Mouse (Mus musculus) CH12.LX (cell line): ENCODE measurements around the gene Mrpl2. TPM values are rescaled to one million over a fixed set of nuclear protein-coding genes. Genes with fewer than 3 reads are reported as not detected.
A peak's percentile ranks its signal among the peaks of the same experiment; 100 is the strongest.

Source experiments
- DNase-seq: peaks from one replicate; pipeline ENCODE4 v3.0.0-alpha.2; 2013; ENCODE audit errors: extremely low read depth
- H3K27ac ChIP-seq: 2 replicates; pipeline ENCODE4 v1.5.1; 2012; ENCODE audit warnings: low read depth, mild to moderate bottlenecking, control low read depth, moderate library complexity; ENCODE audit not compliant: insufficient read depth
- H3K27me3 ChIP-seq: replicated peaks from 2 replicates; pipeline ENCODE3; 2012; ENCODE audit warnings: inconsistent platforms
- H3K36me3 ChIP-seq, 2 experiments: replicated peaks in 1 of 2; 2 replicates each; pipeline versions ENCODE3 to v1.6.1; 2012; ENCODE audit warnings: inconsistent platforms in 1 of 2, low read length in 1 of 2, mild to moderate bottlenecking in 1 of 2, mixed read lengths in 1 of 2, moderate library complexity in 1 of 2; ENCODE audit not compliant: control insufficient read depth in 1 of 2, insufficient read depth in 1 of 2
- H3K4me1 ChIP-seq, 2 experiments: 2 replicates each; pipeline ENCODE4 v1.6.1; 2012; ENCODE audit warnings: inconsistent platforms in 1 of 2, moderate library complexity in 1 of 2; ENCODE audit not compliant: insufficient read depth in 2 of 2, control insufficient read depth in 1 of 2
- H3K4me2 ChIP-seq: 2 replicates; pipeline ENCODE4 v1.6.1; 2012; ENCODE audit warnings: low read depth, mild to moderate bottlenecking, control low read depth; ENCODE audit not compliant: poor library complexity, insufficient read depth, severe bottlenecking
- H3K4me3 ChIP-seq, 3 experiments: fragments of 150-350 bp in 1 of 3; sonication (generic) in 1 of 3; replicated peaks in 1 of 3; 2 replicates each; pipeline versions ENCODE3 to v1.5.1; 2011 to 2012; ENCODE audit warnings: low read depth in 2 of 3, low read length in 2 of 3, mild to moderate bottlenecking in 2 of 3, moderate library complexity in 2 of 3, control low read depth in 1 of 3, improper control_type of control experiment in 1 of 3, inconsistent platforms in 1 of 3, mixed read lengths in 1 of 3; ENCODE audit not compliant: poor library complexity in 1 of 3
- H3K79me2 ChIP-seq: replicated peaks from 2 replicates; pipeline ENCODE4 v1.6.1; 2012; ENCODE audit warnings: mild to moderate bottlenecking, moderate library complexity; ENCODE audit not compliant: control insufficient read depth, poor library complexity, insufficient read depth, severe bottlenecking; ENCODE audit errors: extremely low read depth
- H3K9ac ChIP-seq: 2 replicates; pipeline ENCODE4 v1.6.1; 2012; ENCODE audit warnings: low read depth, mild to moderate bottlenecking, control low read depth, moderate library complexity; ENCODE audit not compliant: insufficient read depth
- H3K9me3 ChIP-seq: replicated peaks from 2 replicates; pipeline ENCODE3; 2012; ENCODE audit warnings: low read length, inconsistent platforms, mixed read lengths
- CHD2 ChIP-seq: IDR thresholded peaks from 2 replicates; pipeline ENCODE4 v1.6.1; 2011; ENCODE audit warnings: low read length, improper control_type of control experiment
- CTCF ChIP-seq, 2 experiments: IDR thresholded peaks in 1 of 2; conservative IDR thresholded peaks in 1 of 2; 2 replicates each; pipeline ENCODE4 v1.5.1; 2011 to 2012; ENCODE audit warnings: low read depth in 2 of 2, low read length in 2 of 2, improper control_type of control experiment in 1 of 2, inconsistent platforms in 1 of 2, mild to moderate bottlenecking in 1 of 2, moderate library complexity in 1 of 2
- ELF1 ChIP-seq: IDR thresholded peaks from 2 replicates; pipeline ENCODE4 v1.6.1; 2014; ENCODE audit warnings: low read depth, mild to moderate bottlenecking, inconsistent platforms, low read length, improper control_type of control experiment
- EP300 ChIP-seq: IDR thresholded peaks from 2 replicates; pipeline ENCODE4 v1.6.1; 2011; ENCODE audit warnings: low read length, improper control_type of control experiment
- ETS1 ChIP-seq: conservative IDR thresholded peaks from 2 replicates; pipeline ENCODE4 v1.6.1; 2012; ENCODE audit warnings: low read depth, mild to moderate bottlenecking, inconsistent platforms, low read length, improper control_type of control experiment, moderate library complexity
- GABPA ChIP-seq: IDR thresholded peaks from 2 replicates; pipeline ENCODE4 v1.6.1; 2012; ENCODE audit warnings: low read depth, low read length, improper control_type of control experiment, inconsistent platforms; ENCODE audit not compliant: insufficient replicate concordance
- JUN ChIP-seq: IDR thresholded peaks from 2 replicates; pipeline ENCODE4 v1.6.1; 2011; ENCODE audit warnings: low read depth, mild to moderate bottlenecking, low read length, improper control_type of control experiment, moderate library complexity; ENCODE audit not compliant: insufficient read depth
- JUND ChIP-seq: conservative IDR thresholded peaks from 2 replicates; pipeline ENCODE4 v1.6.1; 2011; ENCODE audit warnings: low read depth, low read length, improper control_type of control experiment
- MAX ChIP-seq: IDR thresholded peaks from 2 replicates; pipeline ENCODE4 v1.6.1; 2011; ENCODE audit warnings: low read length, improper control_type of control experiment
- MXI1 ChIP-seq: IDR thresholded peaks from 2 replicates; pipeline ENCODE4 v1.6.1; 2011; ENCODE audit warnings: mild to moderate bottlenecking, low read depth, low read length, improper control_type of control experiment
- MYC ChIP-seq: IDR thresholded peaks from 2 replicates; pipeline ENCODE4 v1.6.1; 2011; ENCODE audit warnings: low read depth, mild to moderate bottlenecking, improper control_type of control experiment, low read length
- NELFE ChIP-seq: IDR thresholded peaks from 2 replicates; pipeline ENCODE4 v1.6.1; 2011; ENCODE audit warnings: low read depth, low read length, improper control_type of control experiment
- NRF1 ChIP-seq: IDR thresholded peaks from 2 replicates; pipeline ENCODE4 v1.6.1; 2014; ENCODE audit warnings: low read depth, mild to moderate bottlenecking, inconsistent platforms, low read length, improper control_type of control experiment, moderate library complexity
- RCOR1 ChIP-seq: conservative IDR thresholded peaks from 2 replicates; pipeline ENCODE4 v1.6.1; 2012; ENCODE audit warnings: low read depth, mild to moderate bottlenecking, inconsistent platforms, low read length, improper control_type of control experiment
- SIN3A ChIP-seq: IDR thresholded peaks from 2 replicates; pipeline ENCODE4 v1.6.1; 2012; ENCODE audit warnings: low read length, improper control_type of control experiment, inconsistent platforms
- SMC3 ChIP-seq: IDR thresholded peaks from 2 replicates; pipeline ENCODE4 v1.6.1; 2011; ENCODE audit warnings: low read depth, low read length, improper control_type of control experiment
- TBP ChIP-seq: conservative IDR thresholded peaks from 2 replicates; pipeline ENCODE4 v1.6.1; 2011; ENCODE audit warnings: low read depth, low read length, improper control_type of control experiment
- TCF12 ChIP-seq: IDR thresholded peaks from 2 replicates; pipeline ENCODE4 v1.6.1; 2014; ENCODE audit warnings: low read depth, mild to moderate bottlenecking, inconsistent platforms, low read length, improper control_type of control experiment
- USF2 ChIP-seq: conservative IDR thresholded peaks from 2 replicates; pipeline ENCODE4 v1.6.1; 2011; ENCODE audit warnings: low read depth, low read length, improper control_type of control experiment
- ZMIZ1 ChIP-seq: IDR thresholded peaks from 2 replicates; pipeline ENCODE4 v1.6.1; 2012; ENCODE audit warnings: low read depth, mild to moderate bottlenecking, inconsistent platforms, low read length, improper control_type of control experiment
- dilution Hi-C: fragments of 300-500 bp; cut with MboI; formaldehyde crosslinking; loops from 2 replicates; pipeline ENCODE4 v1.14.3; 2020; ENCODE audit warnings: low sequenced_read_pairs; ENCODE audit not compliant: extremely low pct_unique_long_range_greater_than_20kb, extremely low pct_ligation_motif_present
- in situ Hi-C: fragments of 300-500 bp; cut with MboI; formaldehyde crosslinking; loops from 3 replicates; pipeline ENCODE4 v1.14.3; 2019; ENCODE audit warnings: low sequenced_read_pairs, low pct_ligation_motif_present, low pct_unique_long_range_greater_than_20kb, mixed read lengths
- polyA plus RNA-seq: library from polyadenylated mRNA; unstranded; fragments of >175 nt; gene quantifications from 2 replicates; pipeline ENCODE4 v1.2.1, GENCODE M21; 2012; ENCODE audit warnings: low read depth; ENCODE audit not compliant: insufficient read length
- total RNA-seq, 2 experiments: library from RNA; depleted of rRNA; stranded (reverse); fragments of 300-350 nt in 1 of 2; fragments of >200 nt in 1 of 2; gene quantifications; 2 replicates each; pipeline ENCODE4 v1.2.3; 2012 to 2014

Mrpl2 gene
- total and polyA plus RNA-seq, 3 experiments: 130 to 238 (median 158) TPM

- TF ChIP-seq EP300 (no peak), ELF1 (no peak), RCOR1 (no peak), TCF12 (no peak), SIN3A (no peak), GABPA (no peak), NELFE (no peak), TBP (no peak), NRF1 (no peak), ETS1 (no peak), JUN (no peak), USF2 (no peak), MAX (no peak), ZMIZ1 (no peak), MXI1 (no peak), CHD2 (no peak), SMC3 (no peak), CTCF (conservative IDR thresholded peaks at IDR 0.05 in 1 of 2, IDR thresholded peaks at IDR 0.05 in 1 of 2; ENCODE audit: low read depth in 2 of 2, low read length in 2 of 2) (no peak)
- no peak for DNase-seq
- Histone ChIP-seq H3K79me2 (no peaks in the 10 kb centered on the region; the same call in 1 of the 2 replicates), H3K9me3 (no peaks in the 10 kb centered on the region), H3K36me3 (peaks cover 24 to 76% of the 10 kb centered on the region in 2 experiments), H3K4me2 (no peak overlapping the region), H3K27ac (no peak overlapping the region), H3K9ac (no peak overlapping the region), H3K27me3 (no peaks in the 10 kb centered on the region), H3K4me1 (no peaks in the 10 kb centered on the region), H3K4me3 (no peak overlapping the region)
- in situ Hi-C loops (no loop called here), dilution Hi-C loops (no loop called here)
Observed at GRCm38 (mm10) chr17:46690665-46691064, 44.6 kb downstream of the Mrpl2 start.

- dilution Hi-C loops: no loop called here
- no peak overlapping the region for H3K4me2 ChIP-seq
- DNase-seq: peak; percentile 44
- peaks cover 17 to 76% of the 10 kb centered on the region in 2 experiments for H3K36me3 ChIP-seq
- H3K9me3 ChIP-seq: no peaks in the 10 kb centered on the region
- TF ChIP-seq JUND (0 out of 2 replicates have a peak, but pooled peaks have one; percentile 30), MYC (no peak)
- H3K79me2 ChIP-seq: no peaks in the 10 kb centered on the region; the same call in 1 of the 2 replicates
- no peaks in the 10 kb centered on the region for H3K27me3 ChIP-seq
- in situ Hi-C loops: no loop called here
- H3K4me1 ChIP-seq: no peaks in the 10 kb centered on the region
- H3K4me3 ChIP-seq: no peak overlapping the region
- no peak overlapping the region for H3K27ac ChIP-seq
- no peak overlapping the region for H3K9ac ChIP-seq
Observed at GRCm38 (mm10) chr17:46691390-46691789, 45.4 kb downstream of the Mrpl2 start.
